Comparison of ENCODE assay signal across 9 mouse cellular contexts in genomic region chrX:37144954-37145353, GRCm38 (mm10). TPM values are rescaled to one million over a fixed set of nuclear protein-coding genes. Genes with fewer than 3 reads are reported as not detected.
DNase-seq lines count a peak whose midpoint lies in the region; ATAC-seq and TF ChIP-seq lines count a peak whose summit lies in the region.
"Had no signal": no experiment of that assay in that cellular context is flagged by ENCODE, and none has a peak within 500 bp of the region (broad histone marks: within the 10 kb centered on the region; RNA-seq: fewer than 3 reads in every experiment).

No protein-coding gene starts in this region.

- H3K27ac ChIP-seq in heart, adult 2 months, result no peak overlapping the region
- no peak overlapping the region for H3K27ac ChIP-seq in liver, embryonic 14.5 days

- no peaks in the 10 kb centered on the region for H3K9me3 ChIP-seq in liver, embryonic 14.5 days (ENCODE audit: control insufficient read depth, low read length)

- no peak for TF ChIP-seq POLR2A in heart, adult 2 months (IDR thresholded peaks at IDR 0.05; ENCODE audit: insufficient read depth, low read depth, low read length)

- intact Hi-C loops in heart, adult 2 months (cut with DNase I), result no loop called here

- H3K4me1 ChIP-seq in heart, adult 2 months (ENCODE audit: control insufficient read depth, insufficient read depth, low read length), result no peaks in the 10 kb centered on the region
- H3K4me1 ChIP-seq in liver, embryonic 14.5 days (replicated peaks; ENCODE audit: control insufficient read depth in 2 of 2, insufficient read depth in 2 of 2, low read length in 1 of 2), result no peaks in the 10 kb centered on the region

- H3K27me3 ChIP-seq in heart, adult 2 months (ENCODE audit: control insufficient read depth, insufficient read depth, low read length), result no peaks in the 10 kb centered on the region
- no peaks in the 10 kb centered on the region for H3K27me3 ChIP-seq in liver, embryonic 14.5 days (ENCODE audit: control insufficient read depth, insufficient read depth, low read length)

- H3K4me3 ChIP-seq in heart, adult 2 months, result no peak overlapping the region
- H3K4me3 ChIP-seq in liver, embryonic 14.5 days (ENCODE audit: insufficient read depth in 1 of 2, low read depth in 2 of 2, low read length in 2 of 2), result no peak overlapping the region

- DNase-seq in heart, adult 2 months, result no peak
- no peak for DNase-seq in heart, postnatal 4 days
- DNase-seq in 3T3-L1 (ENCODE audit: low read depth, low spot score) (peak; percentile 76), ZHBTc4 (ENCODE audit: low read depth, low spot score) (peak; percentile 43)
- DNase-seq in liver, embryonic 14.5 days (ENCODE audit: low read depth in 3 of 3, low spot score in 3 of 3), result peak; percentile 17 to 26 (median 25)
- DNase-seq in cerebellum, adult 18-20 months, result no peak

- ATAC-seq in liver, embryonic 14.5 days (ENCODE audit: insufficient read depth), result no peak
- no peak for ATAC-seq in cerebellum, adult (ENCODE audit: insufficient number of reproducible peaks, low FRiP score, low TSS enrichment)
- ATAC-seq in erythroblast, adult 5-6 weeks (replicated peaks; ENCODE audit: low FRiP score, poor library complexity, severe bottlenecking), result no peak

- 88% methylated on average over 2 of the region's 2 CpGs for WGBS in heart, adult 2 months
- WGBS in liver, embryonic 14.5 days (ENCODE audit: insufficient replicate concordance), result 87% methylated on average over 2 of the region's 2 CpGs

- no peak overlapping the region for H3K9ac ChIP-seq in heart, adult 2 months (ENCODE audit: low read depth, low read length)
- H3K9ac ChIP-seq in liver, embryonic 14.5 days (replicated peaks), result no peak overlapping the region

- no peak for TF ChIP-seq EP300 in heart, adult 2 months (IDR thresholded peaks at IDR 0.05; ENCODE audit: insufficient read depth, low read depth, low read length)
- no peak for TF ChIP-seq EP300 in liver, embryonic 14.5 days (IDR thresholded peaks at IDR 0.05; ENCODE audit: low read depth)

- H3K4me2 ChIP-seq in liver, embryonic 14.5 days (ENCODE audit: low read depth), result no peak overlapping the region

- H3K36me3 ChIP-seq in heart, adult 2 months (ENCODE audit: control insufficient read depth, insufficient read depth, low read length), result no peaks in the 10 kb centered on the region
- H3K36me3 ChIP-seq in liver, embryonic 14.5 days (replicated peaks; ENCODE audit: control insufficient read depth, insufficient read depth, low read depth), result peaks cover 3% of the 10 kb centered on the region

- no peaks in the 10 kb centered on the region for H3K79me2 ChIP-seq in heart, adult 2 months (replicated peaks; ENCODE audit: control insufficient read depth, insufficient read depth, low read length)

- TF ChIP-seq CTCF in heart, adult 2 months (IDR thresholded peaks at IDR 0.05), result 0 out of 2 replicates have a peak, but pooled peaks have one; percentile 20
- TF ChIP-seq CTCF in liver, embryonic 14.5 days (IDR thresholded peaks at IDR 0.05; ENCODE audit: low read depth), result peak; percentile 47

RNA-seq across cellular contexts. Expression of gene Nkap, which starts 18.4 kb away (rescaled TPM):
- total RNA-seq in heart, adult 2 months (2021), result 1 to 10 TPM; 8.8 TPM
- polyA plus RNA-seq in heart, adult 2 months (2012; rRNA removed), result 1.6 and 3.0 TPM in 2 replicates
- total RNA-seq in heart, postnatal 4 days (2021), result 10 to 100 TPM; 14.2 to 15.1 TPM
- polyA plus RNA-seq in liver, embryonic 14.5 days (2012; rRNA removed), result 1.7 and 2.3 TPM in 2 replicates
- 4.4 and 5.1 TPM in 2 replicates for polyA plus RNA-seq in liver, embryonic 14.5 days (2014; fragmentation: Nextera tagmentation; extraction: Ambion mirVana)
- 6.5 and 8.3 TPM in 2 replicates for total RNA-seq in erythroblast, adult 5-6 weeks (2015; ENCODE audit: low replicate concordance)
- total RNA-seq in erythroblast, adult 5-6 weeks (2017; ENCODE audit: low replicate concordance), result 23.4 and 38.3 TPM in 2 replicates

RNA-seq across cellular contexts. Expression of gene Akap14, which starts 23.7 kb away (rescaled TPM):
- total RNA-seq in heart, adult 2 months (2021), result not detected
- polyA plus RNA-seq in heart, adult 2 months (2012; rRNA removed), result 0.08 TPM in 1 of 2 replicates, not detected in the other
- total RNA-seq in heart, postnatal 4 days (2021), result not detected
- not detected in 2 replicates for polyA plus RNA-seq in liver, embryonic 14.5 days (2012; rRNA removed)
- 0.13 TPM in 1 of 2 replicates, not detected in the other for polyA plus RNA-seq in liver, embryonic 14.5 days (2014; fragmentation: Nextera tagmentation; extraction: Ambion mirVana)
- total RNA-seq in erythroblast, adult 5-6 weeks (2015; ENCODE audit: low replicate concordance), result not detected in 2 replicates
- not detected in 2 replicates for total RNA-seq in erythroblast, adult 5-6 weeks (2017; ENCODE audit: low replicate concordance)
- polyA plus RNA-seq: stomach, embryonic 16.5 days had no signal

RNA-seq across cellular contexts. Expression of gene Upf3b, which starts 34.8 kb away (rescaled TPM):
- total RNA-seq in heart, adult 2 months (2021), result 1 to 10 TPM; 6.6 to 6.7 TPM
- 2.6 and 4.5 TPM in 2 replicates for polyA plus RNA-seq in heart, adult 2 months (2012; rRNA removed)
- 10 to 100 TPM in 1 of 2 experiments, 1 to 10 TPM in 1; 9.6 to 11.0 TPM for total RNA-seq in heart, postnatal 4 days (2021)
- 6.4 and 13.4 TPM in 2 replicates for polyA plus RNA-seq in liver, embryonic 14.5 days (2012; rRNA removed)
- 7.4 and 7.9 TPM in 2 replicates for polyA plus RNA-seq in liver, embryonic 14.5 days (2014; fragmentation: Nextera tagmentation; extraction: Ambion mirVana)
- total RNA-seq in erythroblast, adult 5-6 weeks (2015; ENCODE audit: low replicate concordance), result 12.7 and 21.7 TPM in 2 replicates
- total RNA-seq in erythroblast, adult 5-6 weeks (2017; ENCODE audit: low replicate concordance), result 30.8 and 32.2 TPM in 2 replicates

RNA-seq across cellular contexts. Expression of gene Ndufa1, which starts 46.0 kb away (rescaled TPM):
- total RNA-seq in heart, adult 2 months (2021), result 100 to 1,000 TPM; 816 to 925 TPM
- 1,094 and 1,413 TPM in 2 replicates for polyA plus RNA-seq in heart, adult 2 months (2012; rRNA removed)
- 100 to 1,000 TPM; 565 to 671 TPM for total RNA-seq in heart, postnatal 4 days (2021)
- 111 and 169 TPM in 2 replicates for polyA plus RNA-seq in liver, embryonic 14.5 days (2012; rRNA removed)
- polyA plus RNA-seq in liver, embryonic 14.5 days (2014; fragmentation: Nextera tagmentation; extraction: Ambion mirVana), result 253 and 273 TPM in 2 replicates
- 46.7 and 47.0 TPM in 2 replicates for total RNA-seq in erythroblast, adult 5-6 weeks (2015; ENCODE audit: low replicate concordance)
- total RNA-seq in erythroblast, adult 5-6 weeks (2017; ENCODE audit: low replicate concordance), result 26.6 and 36.0 TPM in 2 replicates

RNA-seq across cellular contexts. Expression of gene Rnf113a1, which starts 46.1 kb away (rescaled TPM):
- 1 to 10 TPM; 1.8 to 2.2 TPM for total RNA-seq in heart, adult 2 months (2021)
- 1.5 TPM in 2 replicates for polyA plus RNA-seq in heart, adult 2 months (2012; rRNA removed)
- 1 to 10 TPM; 3.1 to 3.7 TPM for total RNA-seq in heart, postnatal 4 days (2021)
- polyA plus RNA-seq in liver, embryonic 14.5 days (2012; rRNA removed), result 1.1 and 1.7 TPM in 2 replicates
- polyA plus RNA-seq in liver, embryonic 14.5 days (2014; fragmentation: Nextera tagmentation; extraction: Ambion mirVana), result 2.3 and 3.2 TPM in 2 replicates
- 1.3 TPM in 1 of 2 replicates, not detected in the other for total RNA-seq in erythroblast, adult 5-6 weeks (2015; ENCODE audit: low replicate concordance)
- total RNA-seq in erythroblast, adult 5-6 weeks (2017; ENCODE audit: low replicate concordance), result 0.56 and 1.0 TPM in 2 replicates

Comparison
In these comparisons a context has a peak if more than half of its experiments do, and no peak if none do; other contexts are left out.
1. DNase-seq: peak in 3T3-L1 (single experiment), ZHBTc4 (single experiment) and liver, embryonic 14.5 days (3 of 3); none in heart, adult 2 months (0 of 2), heart, postnatal 4 days (single experiment) and cerebellum, adult 18-20 months (0 of 2).